Comparison of ENCODE assay signal across 8 mouse cellular contexts in the genomic region with DNA sequence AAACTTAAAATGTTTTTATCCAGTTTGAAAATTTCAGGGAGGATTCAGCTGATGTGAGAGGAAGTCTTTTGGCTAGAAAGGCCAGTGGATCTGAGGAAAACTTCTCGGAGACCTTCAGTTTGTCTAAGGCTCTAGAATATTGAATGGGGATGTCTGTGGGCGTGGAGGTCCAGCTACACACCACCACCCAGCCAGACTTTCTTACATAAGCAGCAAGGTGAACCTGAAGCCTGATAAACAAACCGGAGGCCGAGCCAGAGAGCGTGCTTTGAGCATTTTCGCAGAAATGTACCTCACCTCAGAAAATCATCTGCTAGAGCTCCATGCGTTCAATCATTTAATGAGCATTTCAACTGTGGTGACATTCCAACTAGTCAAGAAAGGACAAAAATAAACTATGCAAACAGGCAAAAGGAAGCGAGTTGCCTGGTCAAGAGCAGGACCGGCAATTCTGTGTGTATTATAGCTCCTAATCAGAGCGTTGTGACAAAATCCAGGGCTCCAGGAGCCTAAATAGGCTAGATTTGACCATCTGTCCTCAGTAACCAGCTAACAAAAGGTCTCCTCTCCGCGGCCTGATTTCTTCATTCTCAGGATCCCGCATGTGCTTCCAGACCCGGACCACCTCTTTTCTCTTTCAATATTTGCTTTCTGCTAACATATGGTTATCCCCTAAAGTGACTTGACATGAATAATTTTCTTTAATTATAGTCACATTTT.
DNase-seq lines count a peak whose midpoint lies in the region; ATAC-seq lines count a peak whose summit lies in the region.

No protein-coding gene starts in this region.

- H3K4me2 ChIP-seq in heart, embryonic 14.5 days (ENCODE audit: low read length), result peak overlapping the region; percentile 70
- peak overlapping the region; percentile 51 for H3K4me2 ChIP-seq in liver, embryonic 15.5 days

- H3K36me3 ChIP-seq in megakaryocyte, embryonic 14.5 days (replicated peaks; ENCODE audit: low read length), result no peaks in the 10 kb centered on the region
- H3K36me3 ChIP-seq in heart, embryonic 14.5 days (ENCODE audit: control insufficient read depth, insufficient read depth, low read length), result no peaks in the 10 kb centered on the region
- H3K36me3 ChIP-seq in liver, embryonic 15.5 days (replicated peaks), result no peaks in the 10 kb centered on the region

- H3K9ac ChIP-seq in heart, embryonic 14.5 days (ENCODE audit: low read length), result peak overlapping the region; percentile 58
- no peak overlapping the region for H3K9ac ChIP-seq in liver, embryonic 15.5 days

- peak overlapping the region; percentile 85 for H3K4me3 ChIP-seq in megakaryocyte, embryonic 14.5 days (replicated peaks)
- peak overlapping the region; percentile 28 to 44 for H3K4me3 ChIP-seq in heart, embryonic 14.5 days (ENCODE audit: control insufficient read depth in 1 of 2, insufficient read depth in 1 of 2, low read depth in 1 of 2, low read length in 2 of 2)
- H3K4me3 ChIP-seq in liver, embryonic 15.5 days (replicated peaks), result no peak overlapping the region

- no peaks in the 10 kb centered on the region for H3K9me3 ChIP-seq in megakaryocyte, embryonic 14.5 days
- H3K9me3 ChIP-seq in heart, embryonic 14.5 days (ENCODE audit: control insufficient read depth, low read length), result no peaks in the 10 kb centered on the region
- no peaks in the 10 kb centered on the region for H3K9me3 ChIP-seq in liver, embryonic 15.5 days (replicated peaks)

- peak overlapping the region; percentile 92 to 93 for H3K27ac ChIP-seq in heart, embryonic 14.5 days (replicated peaks in 1 of 2; ENCODE audit: control insufficient read depth in 1 of 2, insufficient read depth in 1 of 2, low read depth in 2 of 2, low read length in 2 of 2)
- no peak overlapping the region for H3K27ac ChIP-seq in liver, embryonic 15.5 days (replicated peaks)

- ATAC-seq in megakaryocyte, adult 5-6 weeks (ENCODE audit: poor library complexity, severe bottlenecking), result no peak
- ATAC-seq in heart, embryonic 14.5 days (ENCODE audit: insufficient number of reproducible peaks, insufficient read depth, low FRiP score, low read depth), result no peak
- no peak for ATAC-seq in liver, embryonic 15.5 days (ENCODE audit: insufficient read depth)
- no peak for ATAC-seq in CD4-positive, CD25-positive, alpha-beta regulatory T cell, adult 4 months

- peaks cover 27% of the 10 kb centered on the region for H3K4me1 ChIP-seq in megakaryocyte, embryonic 14.5 days
- peaks cover 9 to 27% of the 10 kb centered on the region in 2 experiments for H3K4me1 ChIP-seq in heart, embryonic 14.5 days (ENCODE audit: control insufficient read depth in 2 of 2, insufficient read depth in 2 of 2, low read length in 2 of 2)
- H3K4me1 ChIP-seq in liver, embryonic 15.5 days (replicated peaks), result peaks cover 13% of the 10 kb centered on the region

- no peaks in the 10 kb centered on the region for H3K27me3 ChIP-seq in megakaryocyte, embryonic 14.5 days (replicated peaks)
- no peaks in the 10 kb centered on the region for H3K27me3 ChIP-seq in heart, embryonic 14.5 days (ENCODE audit: control insufficient read depth, insufficient read depth, low read length)
- H3K27me3 ChIP-seq in liver, embryonic 15.5 days, result no peaks in the 10 kb centered on the region

- WGBS in heart, embryonic 14.5 days, result 8% methylated on average over 14 of the region's 14 CpGs
- 32% methylated on average over 14 of the region's 14 CpGs for WGBS in liver, embryonic 15.5 days (ENCODE audit: insufficient replicate concordance)

- DNase-seq in adrenal gland, adult 18-20 months (ENCODE audit: low spot score in 2 of 2), result no peak
- no peak for DNase-seq in gastrocnemius, adult 18-20 months (ENCODE audit: low spot score)
- no peak for DNase-seq in testis, postnatal 14 days (ENCODE audit: low spot score)
